Mouse (Mus musculus) forebrain, embryonic 11.5 days (tissue): ENCODE data around the gene Ncmap. TPM values are rescaled to one million over a fixed set of nuclear protein-coding genes. Genes with fewer than 3 reads are reported as not detected.

ENCODE experiments used
- ATAC-seq: fragments of 200-750 bp; cut with Nextera tagmentation; replicated peaks from 2 replicates; pipeline ENCODE4 v1.8.0; 2017; ENCODE audit warnings: moderate TSS enrichment; ENCODE audit not compliant: low FRiP score
- DNase-seq: peaks from one replicate; pipeline ENCODE4 v3.0.0-alpha.2; 2017; ENCODE audit warnings: low spot score
- H3K27ac ChIP-seq: fragments of 300-500 bp; sonication (generic); 2 replicates; pipeline ENCODE4 v1.5.1; 2014; ENCODE audit warnings: low read depth, low read length
- H3K27me3 ChIP-seq: fragments of 300-500 bp; sonication (generic); 2 replicates; pipeline ENCODE4 v1.6.1; 2014; ENCODE audit warnings: mild to moderate bottlenecking, low read length, mixed read lengths; ENCODE audit not compliant: control insufficient read depth, insufficient read depth
- H3K36me3 ChIP-seq: fragments of 300-500 bp; sonication (generic); 2 replicates; pipeline ENCODE4 v1.6.1; 2014; ENCODE audit warnings: mild to moderate bottlenecking, low read length, moderate library complexity, mixed read lengths; ENCODE audit not compliant: control insufficient read depth, insufficient read depth
- H3K4me1 ChIP-seq: fragments of 300-500 bp; sonication (generic); replicated peaks from 2 replicates; pipeline ENCODE4 v1.6.1; 2014; ENCODE audit warnings: low read length, mixed read lengths; ENCODE audit not compliant: control insufficient read depth, insufficient read depth
- H3K4me2 ChIP-seq: fragments of 300-500 bp; sonication (generic); 2 replicates; pipeline ENCODE4 v1.6.1; 2014; ENCODE audit warnings: low read depth, mild to moderate bottlenecking, low read length, moderate library complexity, mixed read lengths; ENCODE audit not compliant: severe bottlenecking
- H3K4me3 ChIP-seq: fragments of 300-500 bp; sonication (generic); 2 replicates; pipeline ENCODE4 v1.5.1; 2014; ENCODE audit warnings: low read depth, low read length
- H3K9ac ChIP-seq: fragments of 300-500 bp; sonication (generic); 2 replicates; pipeline ENCODE4 v1.6.1; 2014; ENCODE audit warnings: low read length
- H3K9me3 ChIP-seq: fragments of 300-500 bp; sonication (generic); 2 replicates; pipeline ENCODE4 v1.6.1; 2016; ENCODE audit warnings: low read length, mixed read lengths; ENCODE audit not compliant: control insufficient read depth
- WGBS: fragments of 180-500 bp; shearing (Covaris S2); extraction: QIAGEN DNeasy Blood & Tissue Kit; methylation state at CpG from one replicate; pipeline ENCODE4 v1.1.7; 2014; 5-methylcytosine and 5-hydroxymethylcytosine counted together
- polyA plus RNA-seq: library from polyadenylated mRNA; unstranded; fragments of >200 nt; fragmentation: Nextera tagmentation; extraction: Ambion mirVana; gene quantifications from 2 replicates; pipeline ENCODE4 v1.2.1, GENCODE M21; 2014

Ncmap gene
- polyA plus RNA-seq, 1 experiment from 2014 or later: 0.20 TPM

DNA sequence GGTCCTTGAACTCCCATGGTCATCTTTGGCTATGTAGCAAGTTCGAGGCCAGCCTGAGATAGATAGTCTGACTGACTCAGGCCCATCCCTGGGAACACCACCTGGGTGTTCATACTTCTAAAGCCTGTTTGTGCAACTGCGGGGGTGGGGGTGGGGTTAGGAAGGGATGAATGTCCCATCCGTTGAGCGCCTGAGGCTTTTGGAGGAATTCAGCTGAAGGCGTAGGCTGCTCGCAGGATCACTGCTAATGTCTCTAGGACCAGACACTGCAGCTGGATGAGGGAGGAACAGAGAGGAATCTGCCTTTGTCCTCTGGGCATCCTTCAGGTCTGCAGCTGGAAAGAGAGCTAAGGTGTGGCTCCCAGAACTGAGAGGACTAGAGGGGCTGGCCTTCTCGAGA, 3.4 kb downstream of the Ncmap start:
- Histone ChIP-seq H3K27me3 (peaks cover 10% of the 10 kb centered on the region), H3K9ac (no peak overlapping the region), H3K4me1 (0 out of 2 replicates have a peak, but pooled peaks cover 9% of the 10 kb centered on the region), H3K4me3 (no peak overlapping the region), H3K36me3 (no peaks in the 10 kb centered on the region), H3K9me3 (no peaks in the 10 kb centered on the region), H3K4me2 (no peak overlapping the region), H3K27ac (no peak overlapping the region)
- 81% methylated on average over 7 of the region's 7 CpGs for WGBS
- no peak for DNase-seq
- ATAC-seq: no peak

DNA sequence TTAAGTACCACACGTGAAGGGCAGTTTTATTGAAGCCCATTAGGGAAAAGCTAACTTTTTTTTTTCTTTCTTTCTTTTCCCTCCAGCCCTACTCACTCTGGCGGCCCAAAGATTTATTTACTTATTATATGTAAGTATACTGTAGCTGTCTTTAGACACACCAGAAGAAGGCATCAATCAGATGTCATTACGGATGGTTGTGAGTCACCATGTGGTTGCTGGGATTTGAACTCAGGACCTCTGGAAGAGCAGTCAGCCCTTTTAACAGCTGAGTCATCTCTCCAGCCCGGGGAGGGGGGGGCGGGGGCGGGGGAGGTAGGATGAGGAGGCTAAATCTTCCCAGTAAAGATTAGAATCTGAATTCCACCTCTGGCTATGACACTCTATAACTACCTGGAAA, 4.6 kb downstream of the Ncmap start:
- Histone ChIP-seq H3K4me2 (no peak overlapping the region), H3K27ac (no peak overlapping the region), H3K36me3 (no peaks in the 10 kb centered on the region), H3K27me3 (peaks cover 7% of the 10 kb centered on the region), H3K4me1 (0 out of 2 replicates have a peak, but pooled peaks cover 8% of the 10 kb centered on the region), H3K4me3 (no peak overlapping the region), H3K9me3 (no peaks in the 10 kb centered on the region), H3K9ac (no peak overlapping the region)
- DNase-seq (no peak), ATAC-seq (no peak)
- 78% methylated on average over 6 of the region's 6 CpGs for WGBS

GRCm38 (mm10) chr4:135392801-135393200, 5.2 kb downstream of the Ncmap start:
- DNase-seq (no peak), ATAC-seq (no peak)
- WGBS: 92% methylated on average over 3 of the region's 3 CpGs

GRCm38 (mm10) chr4:135391014-135391413, 7.0 kb downstream of the Ncmap start:
- ATAC-seq: no peak
- Histone ChIP-seq H3K27me3 (no peaks in the 10 kb centered on the region), H3K36me3 (no peaks in the 10 kb centered on the region), H3K4me2 (no peak overlapping the region), H3K9me3 (no peaks in the 10 kb centered on the region), H3K9ac (no peak overlapping the region), H3K27ac (no peak overlapping the region), H3K4me1 (no peaks in the 10 kb centered on the region), H3K4me3 (no peak overlapping the region)
- no peak for DNase-seq
- WGBS: 77% methylated on average over 6 of the region's 6 CpGs

More at GRCm38 (mm10) chr4:135392801-135393200, 5.2 kb downstream of the Ncmap start:
- H3K9ac ChIP-seq: no peak overlapping the region
- no peak overlapping the region for H3K4me3 ChIP-seq
- no peak overlapping the region for H3K4me2 ChIP-seq
- H3K4me1 ChIP-seq: 0 out of 2 replicates have a peak, but pooled peaks cover 2% of the 10 kb centered on the region
- no peaks in the 10 kb centered on the region for H3K9me3 ChIP-seq
- H3K27ac ChIP-seq: no peak overlapping the region
- no peaks in the 10 kb centered on the region for H3K36me3 ChIP-seq
- H3K27me3 ChIP-seq: peaks cover under 1% of the 10 kb centered on the region

- Histone ChIP-seq H3K9ac (no peak overlapping the region), H3K9me3 (no peaks in the 10 kb centered on the region), H3K27ac (no peak overlapping the region), H3K4me2 (no peak overlapping the region), H3K4me1 (no peaks in the 10 kb centered on the region), H3K27me3 (no peaks in the 10 kb centered on the region), H3K4me3 (no peak overlapping the region), H3K36me3 (no peaks in the 10 kb centered on the region)
- no peak for DNase-seq
- 75% methylated on average over 10 of the region's 10 CpGs for WGBS
- no peak for ATAC-seq
Measured at GRCm38 (mm10) chr4:135385614-135386013, 12.4 kb downstream of the Ncmap start.

GRCm38 (mm10) chr4:135382316-135382715, 15.7 kb downstream of the Ncmap start:
- no peak for ATAC-seq
- DNase-seq: peak; percentile 86
- Histone ChIP-seq H3K27ac (no peak overlapping the region), H3K4me3 (no peak overlapping the region), H3K27me3 (no peaks in the 10 kb centered on the region), H3K4me2 (no peak overlapping the region), H3K9ac (no peak overlapping the region), H3K4me1 (no peaks in the 10 kb centered on the region), H3K36me3 (no peaks in the 10 kb centered on the region), H3K9me3 (no peaks in the 10 kb centered on the region)
- WGBS: 4% methylated on average over 14 of the region's 14 CpGs

DNA sequence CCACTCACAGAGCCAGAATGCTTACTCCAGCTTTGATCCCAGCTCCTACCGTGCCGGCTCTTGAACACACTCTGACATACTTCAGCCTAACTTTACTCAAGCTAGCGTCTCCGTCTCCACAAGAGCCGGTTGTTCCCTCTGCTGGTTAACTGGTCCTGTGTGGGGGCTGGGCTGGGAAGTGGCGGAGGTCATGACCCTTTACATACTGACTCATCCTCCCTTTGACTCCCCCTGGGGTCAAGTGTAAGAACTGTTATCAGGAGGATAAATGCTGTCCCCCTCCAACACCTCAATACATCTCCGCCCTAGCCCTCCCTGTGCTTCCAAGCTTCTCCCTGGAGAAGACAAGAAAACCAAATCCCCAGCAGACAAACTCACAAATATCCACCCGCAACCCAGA, 16.7 kb downstream of the Ncmap start:
- Histone ChIP-seq H3K9ac (no peak overlapping the region), H3K9me3 (no peaks in the 10 kb centered on the region), H3K27ac (no peak overlapping the region), H3K27me3 (no peaks in the 10 kb centered on the region), H3K4me1 (no peaks in the 10 kb centered on the region), H3K4me3 (no peak overlapping the region), H3K36me3 (no peaks in the 10 kb centered on the region), H3K4me2 (no peak overlapping the region)
- no peak for ATAC-seq
- no peak for DNase-seq
- 69% methylated on average over 8 of the region's 8 CpGs for WGBS

DNA sequence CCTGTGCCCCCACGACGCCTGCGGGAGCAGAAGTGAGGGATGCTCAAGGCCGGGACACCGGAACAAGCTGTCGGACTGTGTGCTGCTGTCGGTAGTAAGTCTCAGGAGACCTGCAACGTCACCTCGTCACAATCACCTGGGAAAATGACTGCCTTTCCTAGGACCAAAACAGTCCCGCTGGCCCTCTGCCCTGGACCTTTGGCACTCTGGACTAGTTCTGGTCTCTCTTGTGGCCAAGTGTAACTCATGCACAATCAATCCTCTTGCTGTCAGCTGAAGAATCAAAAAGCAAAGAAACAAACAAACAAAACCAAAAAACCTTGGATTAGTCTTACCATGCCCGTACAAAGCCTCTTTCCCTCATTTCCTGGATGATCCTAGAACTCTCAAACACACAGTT, 20.8 kb downstream of the Ncmap start:
- ATAC-seq (no peak), DNase-seq (no peak)
- no peak overlapping the region for H3K4me2 ChIP-seq
- H3K27ac ChIP-seq: no peak overlapping the region
- H3K4me1 ChIP-seq: no peaks in the 10 kb centered on the region
- peaks cover 2% of the 10 kb centered on the region; the same call in 1 of the 2 replicates for H3K9me3 ChIP-seq
- no peaks in the 10 kb centered on the region for H3K36me3 ChIP-seq
- H3K27me3 ChIP-seq: no peaks in the 10 kb centered on the region
- no peak overlapping the region for H3K4me3 ChIP-seq
- whole genome bisulfite sequencing: 80% methylated on average over 11 of the region's 11 CpGs
- H3K9ac ChIP-seq: no peak overlapping the region

DNA sequence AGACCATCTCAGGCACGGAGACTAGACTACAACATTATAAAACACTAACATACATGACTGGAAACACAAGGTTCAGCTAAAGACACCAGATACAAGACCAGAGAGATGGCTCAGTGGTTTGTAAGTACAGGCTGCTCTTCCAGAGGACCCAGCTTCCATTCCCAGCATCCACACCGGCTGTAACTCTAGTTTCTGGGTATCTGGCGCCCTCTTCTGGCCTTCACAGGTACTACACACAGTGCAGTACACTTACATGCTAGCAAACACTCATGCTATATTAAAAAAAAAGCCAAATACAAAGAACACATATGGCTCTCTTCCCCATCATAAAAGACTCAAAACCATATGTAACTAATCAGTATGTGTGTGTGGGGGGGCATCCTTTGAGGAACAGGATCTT, 22.6 kb downstream of the Ncmap start:
- ATAC-seq: no peak
- Histone ChIP-seq H3K27ac (no peak overlapping the region), H3K36me3 (no peaks in the 10 kb centered on the region), H3K4me3 (no peak overlapping the region), H3K27me3 (no peaks in the 10 kb centered on the region), H3K9me3 (peaks cover 2% of the 10 kb centered on the region; the same call in 1 of the 2 replicates), H3K4me1 (no peaks in the 10 kb centered on the region), H3K9ac (no peak overlapping the region), H3K4me2 (no peak overlapping the region)
- no peak for DNase-seq
- 61% methylated on average over 3 of the region's 3 CpGs for WGBS
